Mouse (Mus musculus): ENCODE data around the gene Ppib.

Ppib gene

DNA sequence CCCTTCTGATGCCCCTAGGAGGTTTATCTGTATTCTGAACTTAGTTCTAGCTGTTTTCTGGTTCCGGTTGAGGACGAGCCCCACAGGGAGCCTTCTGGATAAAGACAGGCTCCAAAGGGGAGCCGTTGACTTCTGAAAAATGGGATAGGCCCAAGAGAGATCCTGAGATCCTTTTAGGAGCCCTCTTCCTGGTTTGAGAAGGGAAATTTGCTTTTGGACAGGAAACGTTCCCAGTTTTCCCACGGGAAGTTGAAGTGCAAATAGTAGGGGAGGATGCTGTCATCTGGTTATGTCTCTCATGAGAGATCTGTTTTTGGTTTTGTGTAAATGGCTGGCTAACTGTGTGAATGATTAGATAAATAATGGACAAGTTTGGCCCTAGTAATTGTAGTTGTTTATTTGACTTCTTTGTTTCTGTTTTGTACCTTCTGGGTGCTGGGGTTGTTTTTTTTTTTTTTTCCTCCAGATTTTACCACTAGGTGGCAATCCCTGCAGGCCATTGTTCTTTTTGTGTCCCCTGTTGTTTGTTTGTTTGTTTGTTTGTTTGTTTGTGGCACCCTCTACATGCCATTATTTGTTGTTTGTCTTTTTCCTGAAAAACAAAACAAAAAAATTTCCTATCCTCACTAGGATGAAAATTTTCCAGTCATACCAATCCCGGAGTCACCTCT, 10.0 kb upstream of the Ppib start:
- peaks cover 5% of the 10 kb centered on the region; the same call in 1 of the 2 replicates for H3K4me1 ChIP-seq (replicated peaks; ENCODE audit: low read depth, low read length)
- peaks cover 4% of the 10 kb centered on the region; the same call in 1 of the 2 replicates for H3K27me3 ChIP-seq (ENCODE audit: insufficient read depth, low read length)
- no peaks in the 10 kb centered on the region; the same call in 1 of the 2 replicates for H3K36me3 ChIP-seq (ENCODE audit: insufficient read depth, low read length)
- H3K9me3 ChIP-seq (ENCODE audit: low read length): peaks cover 5% of the 10 kb centered on the region; the same call in 1 of the 2 replicates
- TF ChIP-seq NANOG (IDR thresholded peaks at IDR 0.05; ENCODE audit: borderline replicate concordance, low read length) (no peak), CTCF (conservative IDR thresholded peaks at IDR 0.05; ENCODE audit: low read length) (peak; percentile 34)
- H3K4me3 ChIP-seq (replicated peaks; ENCODE audit: low read length): no peak overlapping the region

GRCm38 (mm10) chr9:66051493-66051892, 8.5 kb upstream of the Ppib start:
- Histone ChIP-seq H3K9me3 (ENCODE audit: low read length) (peaks cover 5% of the 10 kb centered on the region; the same call in 1 of the 2 replicates), H3K4me1 (replicated peaks; ENCODE audit: low read depth, low read length) (peaks cover 5% of the 10 kb centered on the region; the same call in 1 of the 2 replicates), H3K27me3 (ENCODE audit: insufficient read depth, low read length) (peaks cover 4% of the 10 kb centered on the region; the same call in 1 of the 2 replicates), H3K4me3 (replicated peaks; ENCODE audit: low read length) (no peak overlapping the region), H3K36me3 (ENCODE audit: insufficient read depth, low read length) (no peaks in the 10 kb centered on the region)
- TF ChIP-seq POU5F1 (IDR thresholded peaks at IDR 0.05; ENCODE audit: borderline replicate concordance, low read length): no peak
- no peak for TF ChIP-seq NANOG (IDR thresholded peaks at IDR 0.05; ENCODE audit: borderline replicate concordance, low read length)
- TF ChIP-seq CTCF (conservative IDR thresholded peaks at IDR 0.05; ENCODE audit: low read length): no peak

DNA sequence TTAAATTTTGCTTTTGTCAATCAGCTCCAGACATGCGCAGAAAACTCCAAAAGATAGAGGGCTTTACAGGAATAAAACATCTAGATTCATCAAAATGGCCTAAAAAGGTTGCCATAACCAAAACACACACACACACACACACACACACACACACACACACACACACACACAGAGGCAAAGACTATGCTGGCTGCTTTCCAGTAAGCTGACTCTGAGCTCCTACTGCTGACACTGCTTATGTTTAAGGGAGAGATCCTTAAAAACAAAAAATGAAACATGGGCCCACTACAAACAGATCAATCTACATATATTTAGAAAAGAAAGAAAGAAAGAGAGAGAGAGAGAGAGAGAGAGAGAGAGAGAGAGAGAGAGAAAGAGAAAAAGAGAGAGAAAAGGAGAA, 7.3 kb upstream of the Ppib start:
- no peak overlapping the region for H3K4me3 ChIP-seq (replicated peaks; ENCODE audit: low read length)
- no peaks in the 10 kb centered on the region for H3K36me3 ChIP-seq (ENCODE audit: insufficient read depth, low read length)
- H3K4me1 ChIP-seq (replicated peaks; ENCODE audit: low read depth, low read length): peaks cover 5% of the 10 kb centered on the region; the same call in 1 of the 2 replicates
- H3K9me3 ChIP-seq (ENCODE audit: low read length): peaks cover 5% of the 10 kb centered on the region; the same call in 1 of the 2 replicates
- no peak for TF ChIP-seq POU5F1 (IDR thresholded peaks at IDR 0.05; ENCODE audit: borderline replicate concordance, low read length)
- no peak for TF ChIP-seq CTCF (conservative IDR thresholded peaks at IDR 0.05; ENCODE audit: low read length)
- peaks cover 4% of the 10 kb centered on the region; the same call in 1 of the 2 replicates for H3K27me3 ChIP-seq (ENCODE audit: insufficient read depth, low read length)

GRCm38 (mm10) chr9:66053620-66054019, 6.4 kb upstream of the Ppib start:
- peaks cover 4% of the 10 kb centered on the region; the same call in 1 of the 2 replicates for H3K27me3 ChIP-seq (ENCODE audit: insufficient read depth, low read length)
- peaks cover 5% of the 10 kb centered on the region; the same call in 1 of the 2 replicates for H3K9me3 ChIP-seq (ENCODE audit: low read length)
- peaks cover 8% of the 10 kb centered on the region; the same call in 1 of the 2 replicates for H3K4me1 ChIP-seq (replicated peaks; ENCODE audit: low read depth, low read length)
- no peak overlapping the region for H3K4me3 ChIP-seq (replicated peaks; ENCODE audit: low read length)
- TF ChIP-seq CTCF (conservative IDR thresholded peaks at IDR 0.05; ENCODE audit: low read length): peak; percentile 65
- TF ChIP-seq POU5F1 (IDR thresholded peaks at IDR 0.05; ENCODE audit: borderline replicate concordance, low read length): no peak
- TF ChIP-seq NANOG (IDR thresholded peaks at IDR 0.05; ENCODE audit: borderline replicate concordance, low read length): no peak
- no peaks in the 10 kb centered on the region for H3K36me3 ChIP-seq (ENCODE audit: insufficient read depth, low read length)

DNA sequence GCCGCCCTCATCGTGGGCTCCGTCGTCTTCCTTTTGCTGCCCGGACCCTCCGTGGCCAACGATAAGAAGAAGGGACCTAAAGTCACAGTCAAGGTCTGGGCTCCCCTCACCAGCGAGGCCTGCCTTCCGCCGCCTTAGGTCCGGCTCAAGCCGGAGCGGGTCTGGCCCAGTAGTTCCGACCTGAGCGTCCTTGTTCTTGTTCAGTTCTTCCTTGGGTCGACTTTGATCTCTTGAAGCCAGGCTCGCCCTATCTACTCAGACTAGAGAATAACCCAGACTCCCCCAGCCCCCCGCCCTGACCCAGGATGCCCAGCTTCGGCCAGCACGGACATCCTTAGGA, 256 bp downstream of the Ppib start:
- H3K9me3 ChIP-seq (ENCODE audit: low read length): no peaks in the 10 kb centered on the region
- peaks cover 41% of the 10 kb centered on the region for H3K36me3 ChIP-seq (ENCODE audit: insufficient read depth, low read length)
- peak overlapping the region; percentile 93 for H3K4me3 ChIP-seq (replicated peaks; ENCODE audit: low read length)
- no peak for TF ChIP-seq POU5F1 (IDR thresholded peaks at IDR 0.05; ENCODE audit: borderline replicate concordance, low read length)
- no peak for TF ChIP-seq CTCF (conservative IDR thresholded peaks at IDR 0.05; ENCODE audit: low read length)
- no peak for TF ChIP-seq NANOG (IDR thresholded peaks at IDR 0.05; ENCODE audit: borderline replicate concordance, low read length)
- H3K4me1 ChIP-seq (replicated peaks; ENCODE audit: low read depth, low read length): peaks cover 45% of the 10 kb centered on the region
- H3K27me3 ChIP-seq (ENCODE audit: insufficient read depth, low read length): no peaks in the 10 kb centered on the region

- TF ChIP-seq CTCF (conservative IDR thresholded peaks at IDR 0.05; ENCODE audit: low read length) (no peak), POU5F1 (IDR thresholded peaks at IDR 0.05; ENCODE audit: borderline replicate concordance, low read length) (no peak), NANOG (IDR thresholded peaks at IDR 0.05; ENCODE audit: borderline replicate concordance, low read length) (no peak)
- Histone ChIP-seq H3K9me3 (ENCODE audit: low read length) (no peaks in the 10 kb centered on the region), H3K4me1 (replicated peaks; ENCODE audit: low read depth, low read length) (peaks cover 49% of the 10 kb centered on the region), H3K36me3 (ENCODE audit: insufficient read depth, low read length) (peaks cover 48% of the 10 kb centered on the region), H3K4me3 (replicated peaks; ENCODE audit: low read length) (peak overlapping the region; percentile 93), H3K27me3 (ENCODE audit: insufficient read depth, low read length) (no peaks in the 10 kb centered on the region)
Measured at GRCm38 (mm10) chr9:66060986-66061385, 964 bp downstream of the Ppib start.

- Histone ChIP-seq H3K36me3 (ENCODE audit: insufficient read depth, low read length) (peaks cover 55% of the 10 kb centered on the region), H3K9me3 (ENCODE audit: low read length) (no peaks in the 10 kb centered on the region), H3K4me1 (replicated peaks; ENCODE audit: low read depth, low read length) (peaks cover 49% of the 10 kb centered on the region), H3K27me3 (ENCODE audit: insufficient read depth, low read length) (no peaks in the 10 kb centered on the region), H3K4me3 (replicated peaks; ENCODE audit: low read length) (no peak overlapping the region)
- TF ChIP-seq POU5F1 (IDR thresholded peaks at IDR 0.05; ENCODE audit: borderline replicate concordance, low read length) (no peak), NANOG (IDR thresholded peaks at IDR 0.05; ENCODE audit: borderline replicate concordance, low read length) (no peak), CTCF (conservative IDR thresholded peaks at IDR 0.05; ENCODE audit: low read length) (no peak)
Measured at GRCm38 (mm10) chr9:66061656-66062055, 1.6 kb downstream of the Ppib start.

- TF ChIP-seq POU5F1 (IDR thresholded peaks at IDR 0.05; ENCODE audit: borderline replicate concordance, low read length) (no peak), CTCF (conservative IDR thresholded peaks at IDR 0.05; ENCODE audit: low read length) (no peak), NANOG (IDR thresholded peaks at IDR 0.05; ENCODE audit: borderline replicate concordance, low read length) (no peak)
- Histone ChIP-seq H3K27me3 (ENCODE audit: insufficient read depth, low read length) (peaks cover 17% of the 10 kb centered on the region), H3K4me1 (replicated peaks; ENCODE audit: low read depth, low read length) (peaks cover 59% of the 10 kb centered on the region), H3K9me3 (ENCODE audit: low read length) (no peaks in the 10 kb centered on the region), H3K36me3 (ENCODE audit: insufficient read depth, low read length) (peaks cover 64% of the 10 kb centered on the region), H3K4me3 (replicated peaks; ENCODE audit: low read length) (no peak overlapping the region)
Measured at GRCm38 (mm10) chr9:66063446-66063845, 3.4 kb downstream of the Ppib start.
